Mouse (Mus musculus) A20 (cell line): ENCODE results near the gene Snrpd3.
A peak's percentile ranks its signal among the peaks of the same experiment; 100 is the strongest.
"Not testable (repeated sequence)": the region's sequence is repeated elsewhere in the genome, so short reads cannot be mapped to it uniquely, and the experiment has no call there.

Experiments
- DNase-seq: peaks from one replicate; pipeline ENCODE4 v3.0.0-alpha.2; 2011; ENCODE audit warnings: low read depth, low spot score

Gene Snrpd3

GRCm38 (mm10) chr10:75517073-75517757 is at the start of gene Snrpd3:
Gene Snrpd3, plus strand, starts transcription at chr10:75517551.
- peak; percentile 98 for DNase-seq

- no peak for DNase-seq
These were observed 43.9 kb upstream of the Snrpd3 start for GRCm38 (mm10) chr10:75473411-75473810.

- no peak for DNase-seq
These were observed 42.8 kb upstream of the Snrpd3 start for GRCm38 (mm10) chr10:75474571-75474970.

- not testable (repeated sequence) for DNase-seq
These were observed 42.1 kb upstream of the Snrpd3 start for GRCm38 (mm10) chr10:75475139-75475850.

- DNase-seq = no peak
These were observed 40.3 kb upstream of the Snrpd3 start for GRCm38 (mm10) chr10:75477034-75477433.

- DNase-seq = no peak
These were observed 37.4 kb upstream of the Snrpd3 start for GRCm38 (mm10) chr10:75479955-75480354.

- no peak for DNase-seq
These were observed 35.6 kb upstream of the Snrpd3 start for GRCm38 (mm10) chr10:75481703-75482102.

- no peak for DNase-seq
These were observed 35.1 kb upstream of the Snrpd3 start for GRCm38 (mm10) chr10:75482271-75482670.

- no peak for DNase-seq
These were observed 34.4 kb upstream of the Snrpd3 start for GRCm38 (mm10) chr10:75482919-75483483.

- no peak for DNase-seq
These were observed 33.3 kb upstream of the Snrpd3 start for GRCm38 (mm10) chr10:75484066-75484465.

- DNase-seq = no peak
These were observed 32.6 kb upstream of the Snrpd3 start for GRCm38 (mm10) chr10:75484767-75485166.

GRCm38 (mm10) chr10:75486086-75486979 is 31.0 kb upstream of the Snrpd3 start:
- DNase-seq = peak; percentile 67

GRCm38 (mm10) chr10:75487131-75487530 is 30.2 kb upstream of the Snrpd3 start:
- no peak for DNase-seq

- DNase-seq = no peak
These were observed 27.8 kb upstream of the Snrpd3 start for GRCm38 (mm10) chr10:75489522-75489921.

- DNase-seq = no peak
These were observed 26.6 kb upstream of the Snrpd3 start for GRCm38 (mm10) chr10:75490731-75491130.

- peak; percentile 74 for DNase-seq
These were observed 26.0 kb upstream of the Snrpd3 start for GRCm38 (mm10) chr10:75491234-75491935.

- no peak for DNase-seq
These were observed 25.5 kb upstream of the Snrpd3 start for GRCm38 (mm10) chr10:75491936-75492262.

GRCm38 (mm10) chr10:75495304-75495703 is 22.0 kb upstream of the Snrpd3 start:
- no peak for DNase-seq

GRCm38 (mm10) chr10:75495921-75496320 is 21.4 kb upstream of the Snrpd3 start:
- DNase-seq = no peak

- not testable (repeated sequence) for DNase-seq
These were observed 18.1 kb upstream of the Snrpd3 start for GRCm38 (mm10) chr10:75499214-75499613.

- DNase-seq = no peak
These were observed 17.6 kb upstream of the Snrpd3 start for GRCm38 (mm10) chr10:75499791-75500190.
